Mouse (Mus musculus) cerebellum, adult 11-12 months (tissue): ENCODE results near the gene Cdh1.
A peak's percentile ranks its signal among the peaks of the same experiment; 100 is the strongest.

Experiments
- DNase-seq: peaks from one replicate; pipeline ENCODE4 v3.0.0; 2022

The Cdh1 gene

DNA sequence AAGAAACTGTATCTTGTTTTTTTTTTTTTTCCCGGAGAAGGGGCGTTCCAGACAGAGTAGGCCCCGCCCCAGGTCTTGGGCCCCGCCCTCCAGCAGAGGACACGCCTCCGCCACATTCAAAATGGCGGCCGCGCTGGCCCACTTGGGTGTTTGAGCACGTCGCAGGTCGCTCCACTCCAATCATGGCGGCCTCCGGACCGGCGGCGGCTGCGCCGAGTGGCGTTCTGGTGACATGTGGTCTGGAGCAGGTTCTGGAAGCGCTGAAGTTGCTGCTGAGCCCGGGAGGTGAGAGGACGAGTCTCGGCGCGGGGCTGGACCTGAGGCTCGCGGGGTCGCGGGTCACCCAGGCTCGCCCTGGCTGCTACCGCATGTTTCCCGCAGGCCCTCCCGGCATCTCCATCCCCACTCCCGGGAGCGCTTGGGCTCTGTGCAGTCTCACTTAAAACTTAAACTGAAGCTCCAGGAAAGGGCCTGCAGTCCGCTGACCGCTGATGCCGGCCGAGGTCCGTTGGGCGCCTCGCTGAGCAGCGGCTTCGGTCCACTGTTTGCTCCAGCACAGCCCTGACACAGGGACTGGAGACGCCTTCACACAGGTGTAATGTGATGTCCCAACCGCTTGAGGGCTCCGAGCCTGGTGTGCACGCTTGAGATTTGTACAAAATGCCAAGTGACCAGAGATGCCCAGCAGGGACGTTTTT lies 80.0 kb downstream of the Cdh1 start, which contains the start of gene Tango6:
Tango6 (plus strand) TSS at position 98 of the 698 bp plus-strand sequence.
- peak; percentile 87 for DNase-seq

GRCm38 (mm10) chr8:106684387-106684786 lies 81.2 kb downstream of the Cdh1 start:
- DNase-seq: no peak

DNA sequence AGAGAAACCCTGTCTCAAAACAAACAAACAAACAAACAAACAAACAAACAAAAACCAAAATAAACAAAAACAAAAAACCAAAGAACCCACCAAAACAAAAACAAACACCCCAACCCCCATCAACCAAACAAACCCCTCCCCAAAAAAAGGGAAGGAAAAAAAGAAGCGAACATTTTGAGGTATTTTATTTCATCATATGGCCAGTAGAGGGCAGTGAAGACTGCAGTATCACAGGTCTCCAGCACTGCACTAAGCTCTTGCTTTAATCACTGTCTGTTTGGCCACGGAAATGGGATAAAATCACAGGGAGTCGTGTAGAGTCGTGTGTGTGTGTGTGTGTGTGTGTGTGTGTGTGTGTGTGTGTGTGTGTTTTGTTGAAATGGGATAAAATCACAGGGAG lies 84.3 kb downstream of the Cdh1 start:
- DNase-seq: no peak

DNA sequence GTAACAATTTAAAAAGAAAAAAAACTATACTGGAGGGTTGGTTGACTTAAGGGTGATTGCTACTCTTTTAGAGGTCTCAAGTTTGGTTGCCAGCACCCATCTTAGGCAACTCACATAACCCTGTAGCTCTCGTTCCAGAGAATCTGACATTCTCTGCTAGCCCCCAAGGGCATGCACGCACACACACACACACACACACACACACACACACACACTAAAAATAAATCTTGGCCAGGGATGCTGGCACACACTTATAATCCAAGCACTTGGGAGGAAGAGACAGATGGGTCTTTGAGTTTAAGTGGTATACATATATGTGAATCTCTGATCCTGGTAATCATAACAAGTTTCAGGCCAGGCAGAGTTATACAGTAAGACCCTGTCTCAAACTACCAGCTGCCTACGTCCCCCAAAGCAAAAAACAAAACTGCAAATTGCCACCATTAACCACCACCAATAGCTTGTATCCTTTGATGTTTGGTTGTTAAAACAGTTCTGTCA lies 94.6 kb downstream of the Cdh1 start:
- no peak for DNase-seq

- no peak for DNase-seq
Measured at GRCm38 (mm10) chr8:106699588-106699987, 96.4 kb downstream of the Cdh1 start.

DNA sequence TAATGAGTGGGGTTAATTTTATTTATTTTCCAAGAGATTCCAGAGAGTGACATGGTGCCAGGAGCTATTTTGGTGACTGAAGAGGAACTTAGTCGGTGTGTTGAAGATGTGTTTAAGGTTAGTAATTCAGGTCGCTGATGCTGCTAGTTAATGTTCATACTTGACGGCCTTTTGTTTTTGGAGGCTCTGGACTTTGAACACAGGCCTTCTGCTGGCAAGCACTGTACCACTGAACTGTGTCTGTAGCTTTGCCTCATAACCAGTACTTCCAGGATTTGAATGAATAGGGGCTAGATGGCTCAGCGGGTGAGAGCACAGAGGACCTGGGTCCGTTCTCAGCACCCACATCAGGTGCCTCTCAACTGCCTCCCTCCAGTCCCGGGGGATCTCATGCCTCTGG lies 97.0 kb downstream of the Cdh1 start:
- no peak for DNase-seq

DNA sequence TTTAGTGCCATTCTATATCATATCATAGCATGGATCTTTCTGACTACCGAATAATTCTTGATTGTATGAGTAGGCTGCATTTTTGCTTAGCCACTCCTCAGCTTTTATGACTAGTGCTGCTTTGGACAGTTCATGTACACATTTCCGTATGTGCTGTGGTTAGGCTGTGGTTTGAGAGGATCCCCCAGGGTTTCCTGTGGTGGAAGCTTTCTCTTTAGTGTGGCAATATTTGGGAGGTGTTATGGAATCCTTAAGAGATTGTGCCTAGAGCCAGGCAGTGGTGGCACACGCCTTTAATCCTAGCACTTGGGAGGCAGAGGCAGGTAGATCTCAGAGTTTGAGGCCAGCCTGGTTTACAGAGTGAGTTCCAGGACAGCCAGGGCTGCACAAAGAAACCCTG lies 98.2 kb downstream of the Cdh1 start:
- no peak for DNase-seq

GRCm38 (mm10) chr8:106704199-106704900 lies 101.2 kb downstream of the Cdh1 start:
- no peak for DNase-seq

DNA sequence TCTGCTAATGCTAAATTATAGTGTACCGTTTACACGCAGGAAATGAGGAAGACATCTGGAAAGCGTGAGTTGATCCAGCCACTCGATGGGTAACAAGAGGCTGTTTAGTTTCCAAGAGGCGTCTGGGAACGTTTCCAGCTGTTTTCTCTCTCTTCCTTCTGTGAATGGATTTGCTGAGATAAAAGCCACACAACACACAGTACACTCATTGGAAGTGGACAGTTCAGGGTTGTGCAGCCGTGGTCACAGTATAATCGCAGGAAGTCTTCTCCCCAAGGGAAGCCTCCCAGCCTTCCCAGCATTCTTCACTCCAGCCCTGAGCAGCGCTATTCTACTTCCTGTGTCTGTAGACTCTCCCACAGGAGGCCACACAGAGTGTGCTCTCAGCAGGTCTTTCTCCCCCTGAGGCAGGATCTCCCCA lies 101.8 kb downstream of the Cdh1 start:
- DNase-seq: no peak

DNA sequence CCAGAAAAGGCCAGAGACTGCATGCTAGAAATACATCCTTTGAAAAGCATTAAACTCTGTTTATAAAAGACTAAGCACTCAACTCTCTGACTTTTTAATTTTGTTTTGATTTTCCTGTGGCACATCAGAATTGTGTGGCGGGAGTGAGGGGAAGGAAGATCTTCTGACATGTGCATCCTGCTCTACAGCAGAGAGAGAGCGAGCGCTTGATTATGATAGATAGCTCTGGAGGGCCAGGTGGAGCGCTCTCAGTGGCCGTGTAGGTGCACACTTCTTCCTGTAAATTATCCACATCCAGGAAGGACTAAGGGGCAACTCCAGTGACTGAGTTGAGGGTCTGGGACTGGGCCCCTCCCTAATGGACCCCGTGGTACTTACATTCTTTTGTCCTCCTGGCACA lies 103.0 kb downstream of the Cdh1 start:
- DNase-seq: no peak

DNA sequence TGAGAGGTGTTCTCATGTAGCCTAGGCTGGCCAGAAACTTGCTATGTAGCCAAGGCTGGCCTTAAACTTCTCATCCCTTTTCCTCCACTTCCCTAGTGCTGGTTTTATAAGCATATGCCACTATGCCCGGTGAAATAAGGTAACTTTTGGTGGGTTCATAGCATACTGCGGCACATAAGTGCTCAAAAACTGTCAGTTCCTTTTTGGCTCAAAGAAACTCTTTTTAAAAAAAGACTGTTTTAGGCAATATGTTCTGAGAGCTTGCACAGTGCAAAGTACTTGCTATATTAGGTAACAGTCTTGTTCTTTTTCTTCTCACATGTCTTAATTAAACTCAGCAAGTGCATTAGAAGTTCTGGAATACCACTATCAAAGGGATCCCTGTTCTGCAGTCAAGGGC lies 106.9 kb downstream of the Cdh1 start:
- DNase-seq: no peak

DNA sequence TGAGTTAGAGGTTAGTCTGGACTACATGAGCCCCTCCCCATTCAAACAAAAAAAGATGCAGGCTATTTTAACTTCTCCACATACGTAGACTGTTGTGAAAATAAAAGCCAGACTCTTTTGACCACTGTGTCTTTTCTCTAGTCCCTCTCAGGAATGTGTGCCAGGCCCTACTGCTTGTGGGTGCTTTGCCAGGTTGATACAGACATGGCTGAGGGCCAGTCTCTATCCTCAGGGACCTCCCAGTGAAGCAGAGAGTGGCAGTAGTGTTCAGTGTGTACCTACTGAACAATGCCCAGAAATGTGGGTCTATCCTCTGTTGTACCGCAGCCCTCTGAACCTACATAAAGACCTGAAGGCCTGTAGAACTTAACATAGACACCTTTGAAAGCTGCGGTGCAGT lies 109.3 kb downstream of the Cdh1 start:
- DNase-seq: no peak

- DNase-seq: no peak
Measured at GRCm38 (mm10) chr8:106714297-106714696, 111.1 kb downstream of the Cdh1 start.

DNA sequence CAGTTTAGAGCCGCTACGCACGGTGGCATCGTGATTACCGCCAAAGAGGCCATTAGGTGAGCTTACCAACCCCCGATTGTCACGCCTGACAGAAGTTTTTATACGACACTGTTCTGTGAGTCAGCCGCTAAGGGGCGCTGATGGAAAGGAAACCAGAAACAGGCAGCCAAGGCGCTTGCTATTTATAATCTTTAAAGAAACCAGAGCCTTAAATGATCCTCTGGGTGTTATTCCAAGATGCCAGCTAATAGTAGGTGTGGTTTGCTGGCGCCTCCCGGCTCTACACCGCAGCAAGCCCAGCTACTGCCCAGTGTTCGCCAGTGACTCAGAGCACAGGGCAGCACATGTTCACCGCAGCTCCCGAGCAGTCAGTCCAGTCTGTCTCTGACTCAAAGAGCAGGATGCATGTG lies 114.9 kb downstream of the Cdh1 start:
- DNase-seq: peak; percentile 67
